Mouse (Mus musculus): Measurements from ENCODE around the gene Sirpb1a. TPM values are rescaled to one million over a fixed set of nuclear protein-coding genes. Genes with fewer than 3 reads are reported as not detected.
"Not testable (repeated sequence)": the region's sequence is repeated elsewhere in the genome, so short reads cannot be mapped to it uniquely, and the experiment has no call there.

Gene Sirpb1a
- polyA plus RNA-seq (2015; fragmentation: Nextera tagmentation; extraction: Ambion mirVana): not detected in 2 replicates

DNA sequence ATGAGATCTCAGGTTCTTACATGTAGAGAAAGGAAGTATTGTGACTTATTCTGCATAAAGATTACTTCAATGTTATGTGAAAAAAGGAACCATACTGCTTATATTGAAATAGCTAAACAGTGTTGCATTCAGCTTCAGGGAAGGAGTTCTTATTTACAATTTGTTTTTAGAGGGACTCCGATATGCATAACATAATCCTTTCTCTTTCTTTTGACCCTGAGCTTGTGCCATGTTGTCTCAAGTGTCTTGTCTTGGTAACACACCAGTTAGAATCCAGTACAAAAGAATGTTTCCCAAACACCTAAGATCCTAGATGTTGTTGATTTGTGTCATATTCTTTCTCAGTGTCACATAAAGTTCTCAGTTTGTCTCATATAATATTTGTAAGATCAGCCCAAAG lies at the start of gene Sirpb1a:
Gene Sirpb1a (minus strand): TSS at position 74 of the 400 bp plus-strand sequence.
- not testable (repeated sequence) for H3K36me3 ChIP-seq; H3K4me1 ChIP-seq (replicated peaks); H3K4me2 ChIP-seq; H3K4me3 ChIP-seq; H3K27me3 ChIP-seq; H3K27ac ChIP-seq; ATAC-seq (ENCODE audit: low FRiP score); H3K9ac ChIP-seq; H3K9me3 ChIP-seq
- WGBS: 92% methylated on average over 1 of the region's 1 CpGs

- H3K4me2 ChIP-seq; H3K9me3 ChIP-seq; H3K36me3 ChIP-seq; H3K27ac ChIP-seq; H3K27me3 ChIP-seq; ATAC-seq (ENCODE audit: low FRiP score); H3K4me3 ChIP-seq; H3K4me1 ChIP-seq (replicated peaks); H3K9ac ChIP-seq: not testable (repeated sequence)
- 84% methylated on average over 2 of the region's 2 CpGs for WGBS
Observed at GRCm38 (mm10) chr3:15474831-15475230, 48.5 kb upstream of the Sirpb1a start.

DNA sequence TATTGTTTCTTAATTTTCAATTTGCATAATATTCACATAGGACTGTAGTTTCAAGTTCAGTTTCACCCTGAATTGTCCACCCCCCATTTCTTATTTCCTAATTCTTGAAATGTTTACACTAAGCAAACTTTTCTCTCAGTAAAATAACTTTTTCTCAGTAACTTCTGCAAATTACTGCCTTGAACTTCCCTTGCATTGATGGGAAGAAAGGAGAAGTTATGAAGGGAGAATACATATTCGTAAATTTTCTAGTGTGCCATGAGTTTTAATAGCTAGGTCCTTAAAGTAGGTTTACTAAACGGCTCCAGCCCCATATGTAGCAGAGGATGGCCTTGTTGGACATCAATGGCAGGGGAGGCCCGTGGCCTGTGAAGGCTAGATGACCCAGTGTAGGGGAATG lies 43.8 kb upstream of the Sirpb1a start:
- H3K4me2 ChIP-seq; H3K4me1 ChIP-seq (replicated peaks); H3K36me3 ChIP-seq; H3K9ac ChIP-seq; H3K4me3 ChIP-seq; ATAC-seq (ENCODE audit: low FRiP score); H3K27ac ChIP-seq; H3K9me3 ChIP-seq; H3K27me3 ChIP-seq: not testable (repeated sequence)
- WGBS: 82% methylated on average over 1 of the region's 3 CpGs

GRCm38 (mm10) chr3:15443936-15444335 lies 17.6 kb upstream of the Sirpb1a start:
- 92% methylated on average over 1 of the region's 1 CpGs for WGBS
- not testable (repeated sequence) for H3K27ac ChIP-seq; H3K27me3 ChIP-seq; H3K9ac ChIP-seq; H3K9me3 ChIP-seq; H3K36me3 ChIP-seq; H3K4me1 ChIP-seq (replicated peaks); H3K4me2 ChIP-seq; ATAC-seq (ENCODE audit: low FRiP score); H3K4me3 ChIP-seq

- not testable (repeated sequence) for H3K27ac ChIP-seq; H3K36me3 ChIP-seq; H3K27me3 ChIP-seq; H3K4me1 ChIP-seq (replicated peaks); H3K4me2 ChIP-seq; H3K4me3 ChIP-seq; H3K9me3 ChIP-seq; H3K9ac ChIP-seq; ATAC-seq (ENCODE audit: low FRiP score)
- WGBS: 78% methylated on average over 1 of the region's 1 CpGs
Observed at GRCm38 (mm10) chr3:15439844-15440243, 13.5 kb upstream of the Sirpb1a start.

DNA sequence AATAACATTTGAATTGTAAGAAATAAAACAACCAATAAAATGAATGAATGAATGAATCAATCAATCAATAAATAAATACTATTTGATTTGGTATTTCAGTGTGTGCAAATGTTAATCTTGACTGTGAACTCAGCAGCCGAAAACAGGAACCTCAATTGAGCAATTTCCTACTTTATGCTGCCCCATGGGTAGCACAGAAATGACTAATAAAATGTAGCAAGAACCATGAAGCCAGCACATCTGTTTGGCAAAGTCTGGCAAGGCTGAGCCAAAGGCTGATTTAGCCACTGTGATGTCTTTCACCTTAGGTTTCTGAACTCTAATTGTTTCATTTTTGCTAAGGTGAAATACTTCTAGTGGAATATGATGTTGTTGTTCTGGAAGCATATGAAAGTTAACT lies 1.6 kb upstream of the Sirpb1a start:
- Histone ChIP-seq H3K4me3 (no peak overlapping the region), H3K27me3 (no peaks in the 10 kb centered on the region), H3K27ac (no peak overlapping the region), H3K4me2 (no peak overlapping the region), H3K36me3 (no peaks in the 10 kb centered on the region), H3K9me3 (no peaks in the 10 kb centered on the region), H3K4me1 (replicated peaks) (no peaks in the 10 kb centered on the region), H3K9ac (no peak overlapping the region)
- 82% methylated on average over 1 of the region's 1 CpGs for WGBS
- no peak for ATAC-seq (ENCODE audit: low FRiP score)

GRCm38 (mm10) chr3:15355690-15356089 lies 70.6 kb downstream of the Sirpb1a start:
- not testable (repeated sequence) for H3K27ac ChIP-seq; H3K4me3 ChIP-seq; ATAC-seq (ENCODE audit: low FRiP score); H3K27me3 ChIP-seq; H3K4me2 ChIP-seq; H3K4me1 ChIP-seq (replicated peaks); H3K9ac ChIP-seq; H3K9me3 ChIP-seq; H3K36me3 ChIP-seq
- 81% methylated on average over 3 of the region's 3 CpGs for WGBS

GRCm38 (mm10) chr3:15350318-15350717 lies 76.0 kb downstream of the Sirpb1a start:
- not testable (repeated sequence) for H3K27ac ChIP-seq; ATAC-seq (ENCODE audit: low FRiP score); H3K27me3 ChIP-seq; H3K36me3 ChIP-seq; H3K9me3 ChIP-seq; H3K9ac ChIP-seq; H3K4me2 ChIP-seq; H3K4me1 ChIP-seq (replicated peaks); H3K4me3 ChIP-seq
- WGBS: 86% methylated on average over 1 of the region's 2 CpGs

GRCm38 (mm10) chr3:15345606-15346005 lies 80.7 kb downstream of the Sirpb1a start:
- not testable (repeated sequence) for ATAC-seq (ENCODE audit: low FRiP score); H3K4me1 ChIP-seq (replicated peaks); H3K36me3 ChIP-seq; H3K9ac ChIP-seq; H3K27ac ChIP-seq; H3K9me3 ChIP-seq; H3K4me2 ChIP-seq; H3K4me3 ChIP-seq; H3K27me3 ChIP-seq
- WGBS: 66% methylated on average over 3 of the region's 3 CpGs

DNA sequence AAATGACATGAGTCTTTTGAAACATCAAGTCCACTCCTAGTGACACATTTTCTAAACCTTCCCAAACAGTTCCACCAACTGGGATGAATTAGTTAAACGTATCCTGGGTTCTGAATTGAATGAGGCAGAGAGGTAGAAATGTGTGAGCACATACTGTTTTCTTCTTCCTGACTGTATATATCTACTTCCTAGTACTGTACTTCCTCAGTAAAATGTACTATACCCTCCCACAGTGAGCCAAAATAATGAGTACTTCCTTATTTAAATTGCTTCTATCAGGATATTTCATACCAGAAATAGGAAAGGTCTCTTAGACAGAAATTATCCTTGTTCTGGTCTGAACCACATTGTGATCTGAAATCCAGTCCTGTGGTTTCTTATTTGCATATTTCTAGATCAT lies 86.0 kb downstream of the Sirpb1a start:
- Histone ChIP-seq H3K4me1 (replicated peaks) (no peaks in the 10 kb centered on the region), H3K4me3 (no peak overlapping the region), H3K9ac (no peak overlapping the region), H3K4me2 (no peak overlapping the region), H3K9me3 (no peaks in the 10 kb centered on the region), H3K36me3 (no peaks in the 10 kb centered on the region), H3K27me3 (no peaks in the 10 kb centered on the region), H3K27ac (no peak overlapping the region)
- 71% methylated on average over 1 of the region's 1 CpGs for WGBS
- ATAC-seq (ENCODE audit: low FRiP score): no peak

DNA sequence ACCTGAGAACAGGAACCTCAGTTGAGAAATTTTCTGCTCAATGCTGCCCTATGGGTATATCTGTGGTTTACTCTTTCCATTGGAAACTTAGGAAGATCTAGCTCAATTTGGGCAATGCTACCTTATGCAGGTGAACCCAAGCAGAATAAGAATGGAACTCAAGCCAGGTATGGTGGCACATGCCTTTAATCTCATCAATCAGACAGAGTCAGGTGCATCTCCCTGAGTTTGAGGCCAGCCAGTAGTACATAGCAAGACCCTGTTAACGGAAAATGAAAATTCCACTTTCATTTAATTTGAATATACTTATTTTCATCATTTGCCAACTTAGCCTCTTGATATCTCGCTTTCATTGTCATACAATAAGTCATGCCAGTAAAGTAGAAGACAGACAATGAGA lies 92.1 kb downstream of the Sirpb1a start:
- Histone ChIP-seq H3K4me2 (no peak overlapping the region), H3K4me1 (replicated peaks) (no peaks in the 10 kb centered on the region), H3K9me3 (no peaks in the 10 kb centered on the region), H3K9ac (no peak overlapping the region), H3K27ac (no peak overlapping the region), H3K36me3 (no peaks in the 10 kb centered on the region), H3K27me3 (no peaks in the 10 kb centered on the region), H3K4me3 (no peak overlapping the region)
- no peak for ATAC-seq (ENCODE audit: low FRiP score)
- 74% methylated on average over 2 of the region's 2 CpGs for WGBS

GRCm38 (mm10) chr3:15332063-15332462 lies 94.3 kb downstream of the Sirpb1a start, which contains the start of gene Gm9733:
Gm9733 (minus strand) TSS chr3:15332302.
- Histone ChIP-seq H3K4me2 (no peak within 1 kb of the TSS), H3K36me3 (no peaks in the 10 kb centered on the region), H3K27me3 (no peaks in the 10 kb centered on the region), H3K4me3 (no peak within 1 kb of the TSS), H3K9me3 (no peaks in the 10 kb centered on the region), H3K27ac (no peak within 1 kb of the TSS), H3K4me1 (replicated peaks) (no peaks in the 10 kb centered on the region), H3K9ac (no peak within 1 kb of the TSS)
- ATAC-seq (ENCODE audit: low FRiP score): no peak
- 88% methylated on average over 3 of the region's 3 CpGs for WGBS

DNA sequence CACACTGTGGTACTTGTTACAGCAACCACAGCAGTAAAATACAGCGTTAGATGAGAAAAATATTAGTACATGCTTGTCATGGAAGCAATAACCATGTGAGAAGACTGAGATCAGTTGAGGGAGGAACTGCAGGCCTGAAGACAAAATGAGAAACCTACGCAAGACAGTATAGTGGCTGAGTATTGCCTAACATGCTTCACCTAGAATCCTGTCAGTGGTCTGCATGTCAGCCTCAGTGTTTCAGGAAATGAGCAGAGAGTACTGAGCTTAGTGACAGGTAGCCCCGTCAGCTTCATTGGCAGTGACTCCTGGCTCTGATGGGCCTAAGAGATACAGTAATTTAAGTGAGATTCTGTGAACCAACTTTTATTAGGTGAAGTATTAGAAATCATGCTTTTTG lies 94.8 kb downstream of the Sirpb1a start:
- Histone ChIP-seq H3K9me3 (no peaks in the 10 kb centered on the region), H3K36me3 (no peaks in the 10 kb centered on the region), H3K4me3 (no peak overlapping the region), H3K9ac (no peak overlapping the region), H3K4me2 (no peak overlapping the region), H3K4me1 (replicated peaks) (no peaks in the 10 kb centered on the region), H3K27ac (no peak overlapping the region), H3K27me3 (no peaks in the 10 kb centered on the region)
- 75% methylated on average over 3 of the region's 3 CpGs for WGBS
- no peak for ATAC-seq (ENCODE audit: low FRiP score)

DNA sequence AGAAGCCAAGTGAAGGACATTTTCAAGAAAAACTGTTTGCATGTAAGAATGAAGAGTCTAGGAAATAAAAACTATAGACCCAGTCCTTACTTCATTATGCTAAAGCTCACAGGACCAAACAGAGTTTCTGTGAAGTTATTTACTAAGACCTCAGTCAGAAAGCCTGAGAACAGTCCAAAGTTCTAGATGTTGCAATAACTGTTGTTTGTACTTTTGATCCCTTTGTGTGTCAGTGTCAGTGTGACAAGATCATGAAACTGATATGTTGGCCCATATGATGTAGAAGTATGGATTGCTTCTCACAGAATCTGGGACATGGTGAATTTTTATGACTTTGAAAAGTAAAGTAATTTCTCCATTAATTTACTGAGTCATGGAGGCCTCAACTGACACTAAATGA lies 96.8 kb downstream of the Sirpb1a start:
- Histone ChIP-seq H3K4me2 (no peak overlapping the region), H3K36me3 (no peaks in the 10 kb centered on the region), H3K9ac (no peak overlapping the region), H3K27me3 (no peaks in the 10 kb centered on the region), H3K9me3 (no peaks in the 10 kb centered on the region), H3K4me3 (no peak overlapping the region), H3K4me1 (replicated peaks) (no peaks in the 10 kb centered on the region), H3K27ac (no peak overlapping the region)
- no peak for ATAC-seq (ENCODE audit: low FRiP score)

All from hindbrain, embryonic 13.5 days (tissue).